In genomic region chr8:83757084-83757607, GRCm38 (mm10) we compare ENCODE assay signal across 22 mouse cellular contexts. TPM values are rescaled to one million over a fixed set of nuclear protein-coding genes. Genes with fewer than 3 reads are reported as not detected.
DNase-seq lines count a peak whose midpoint lies in the region; ATAC-seq and TF ChIP-seq lines count a peak whose summit lies in the region.
"Had no signal": no experiment of that assay in that cellular context is flagged by ENCODE, and none has a peak within 500 bp of the region (broad histone marks: within the 10 kb centered on the region; RNA-seq: fewer than 3 reads in every experiment).

No protein-coding gene starts in this region.

- H3K9me3 ChIP-seq in intestine, embryonic 14.5 days (ENCODE audit: control insufficient read depth, low read length), result peaks cover 5% of the 10 kb centered on the region; the same call in 1 of the 2 replicates
- H3K9me3 ChIP-seq in intestine, postnatal 0 days (ENCODE audit: control insufficient read depth), result no peaks in the 10 kb centered on the region
- no peaks in the 10 kb centered on the region for H3K9me3 ChIP-seq in MEL (replicated peaks; ENCODE audit: insufficient read depth, low read length)
- no peaks in the 10 kb centered on the region for H3K9me3 ChIP-seq in intestine, embryonic 15.5 days
- no peaks in the 10 kb centered on the region; the same call in 1 of the 2 replicates for H3K9me3 ChIP-seq in liver, embryonic 11.5 days (ENCODE audit: control insufficient read depth, low read length)
- H3K9me3 ChIP-seq: embryonic facial prominence, embryonic 12.5 days; G1E; hindbrain, embryonic 15.5 days had no signal

- 65% methylated on average over 6 of the region's 6 CpGs for whole genome bisulfite sequencing in intestine, embryonic 14.5 days
- WGBS in intestine, postnatal 0 days, result 44% methylated on average over 6 of the region's 6 CpGs
- 67% methylated on average over 6 of the region's 6 CpGs for WGBS in intestine, embryonic 15.5 days
- WGBS in liver, embryonic 11.5 days, result 55% methylated on average over 6 of the region's 6 CpGs

- no peak overlapping the region for H3K9ac ChIP-seq in intestine, embryonic 14.5 days (ENCODE audit: low read length)
- H3K9ac ChIP-seq in intestine, postnatal 0 days (ENCODE audit: low read depth, low read length), result no peak overlapping the region
- no peak overlapping the region for H3K9ac ChIP-seq in MEL (ENCODE audit: control insufficient read depth, low read depth, low read length, poor library complexity, severe bottlenecking)
- H3K9ac ChIP-seq in intestine, embryonic 15.5 days, result no peak overlapping the region
- no peak overlapping the region for H3K9ac ChIP-seq in liver, embryonic 11.5 days (ENCODE audit: low read depth, low read length)
- H3K9ac ChIP-seq: embryonic facial prominence, embryonic 12.5 days; forebrain, embryonic 13.5 days; forebrain, postnatal 0 days; heart, embryonic 13.5 days; hindbrain, embryonic 15.5 days had no signal

- DNase-seq in intestine, embryonic 14.5 days (ENCODE audit: low spot score), result no peak
- DNase-seq in MEL (ENCODE audit: low read depth, low spot score), result peak; percentile 49
- DNase-seq in adrenal gland, postnatal 25 days, result no peak
- no peak for DNase-seq in liver, embryonic 11.5 days (ENCODE audit: low spot score)
- DNase-seq in testis, postnatal 10 days (ENCODE audit: low spot score), result no peak
- DNase-seq: adrenal gland, adult 2 months; adrenal gland, postnatal 36 days; cerebellum, adult 8-10 months; cerebellum, postnatal 14 days; embryo, embryonic 11 days; forebrain, postnatal 0 days; gastrocnemius, postnatal 14 days; heart, postnatal 36 days had no signal

- H3K79me2 ChIP-seq in MEL (ENCODE audit: control insufficient read depth, insufficient read depth, low read length, poor library complexity), result no peaks in the 10 kb centered on the region

- no peak overlapping the region for H3K4me2 ChIP-seq in intestine, embryonic 14.5 days (ENCODE audit: low read length)
- H3K4me2 ChIP-seq in intestine, postnatal 0 days (replicated peaks; ENCODE audit: low read depth), result no peak overlapping the region
- H3K4me2 ChIP-seq in intestine, embryonic 15.5 days (replicated peaks), result no peak overlapping the region
- no peak overlapping the region for H3K4me2 ChIP-seq in liver, embryonic 11.5 days
- H3K4me2 ChIP-seq: embryonic facial prominence, embryonic 12.5 days; forebrain, embryonic 13.5 days; heart, embryonic 13.5 days; hindbrain, embryonic 15.5 days had no signal

- no peak for TF ChIP-seq CTCF in intestine, postnatal 0 days (IDR thresholded peaks at IDR 0.05; ENCODE audit: low read depth)
- no peak for TF ChIP-seq CTCF in MEL (IDR thresholded peaks at IDR 0.05 in 2 of 3, conservative IDR thresholded peaks at IDR 0.05 in 1 of 3; ENCODE audit: control insufficient read depth in 1 of 3, insufficient read depth in 1 of 3, low read depth in 2 of 3, low read length in 3 of 3, poor library complexity in 1 of 3, severe bottlenecking in 1 of 3)

- H3K4me1 ChIP-seq in intestine, embryonic 14.5 days (replicated peaks; ENCODE audit: control insufficient read depth, insufficient read depth, low read length), result no peaks in the 10 kb centered on the region
- H3K4me1 ChIP-seq in intestine, postnatal 0 days (replicated peaks; ENCODE audit: control insufficient read depth, insufficient read depth, low read length), result no peaks in the 10 kb centered on the region; the same call in 1 of the 2 replicates
- H3K4me1 ChIP-seq in MEL (ENCODE audit: control insufficient read depth in 1 of 2, insufficient read depth in 2 of 2, low read length in 2 of 2), result no peaks in the 10 kb centered on the region
- no peaks in the 10 kb centered on the region for H3K4me1 ChIP-seq in intestine, embryonic 15.5 days (replicated peaks)
- no peaks in the 10 kb centered on the region for H3K4me1 ChIP-seq in liver, embryonic 11.5 days (replicated peaks; ENCODE audit: control insufficient read depth, insufficient read depth, low read length)
- H3K4me1 ChIP-seq: embryonic facial prominence, embryonic 12.5 days; forebrain, embryonic 13.5 days; hindbrain, embryonic 15.5 days had no signal

- H3K36me3 ChIP-seq in intestine, embryonic 14.5 days (ENCODE audit: control insufficient read depth, insufficient read depth, low read length), result no peaks in the 10 kb centered on the region
- H3K36me3 ChIP-seq in intestine, postnatal 0 days (ENCODE audit: control insufficient read depth, insufficient read depth), result no peaks in the 10 kb centered on the region
- H3K36me3 ChIP-seq in MEL (ENCODE audit: control insufficient read depth in 1 of 2, insufficient read depth in 2 of 2, low read length in 2 of 2), result no peaks in the 10 kb centered on the region
- H3K36me3 ChIP-seq in intestine, embryonic 15.5 days, result no peaks in the 10 kb centered on the region
- no peaks in the 10 kb centered on the region for H3K36me3 ChIP-seq in liver, embryonic 11.5 days (ENCODE audit: control insufficient read depth, insufficient read depth, low read length)
- H3K36me3 ChIP-seq: embryonic facial prominence, embryonic 12.5 days; G1E; heart, embryonic 13.5 days; hindbrain, embryonic 15.5 days had no signal

- ATAC-seq in intestine, embryonic 14.5 days (replicated peaks; ENCODE audit: low FRiP score, low TSS enrichment, low read depth), result peak; percentile 81
- no peak for ATAC-seq in intestine, postnatal 0 days
- peak; percentile 81 for ATAC-seq in intestine, embryonic 15.5 days
- ATAC-seq in liver, embryonic 11.5 days (replicated peaks; ENCODE audit: low FRiP score), result no peak
- ATAC-seq: forebrain, embryonic 13.5 days; forebrain, postnatal 0 days had no signal

- TF ChIP-seq EP300 in MEL (IDR thresholded peaks at IDR 0.05; ENCODE audit: low read depth in 1 of 2, low read length in 2 of 2), result no peak

- no peak for TF ChIP-seq RAD21 in MEL (IDR thresholded peaks at IDR 0.05; ENCODE audit: low read depth, low read length)

- no peak overlapping the region for H3K27ac ChIP-seq in intestine, embryonic 14.5 days (ENCODE audit: low read depth)
- no peak overlapping the region for H3K27ac ChIP-seq in intestine, postnatal 0 days (ENCODE audit: low read depth, low read length)
- no peak overlapping the region for H3K27ac ChIP-seq in MEL (ENCODE audit: control insufficient read depth, low read depth, low read length)
- no peak overlapping the region for H3K27ac ChIP-seq in intestine, embryonic 15.5 days
- no peak overlapping the region for H3K27ac ChIP-seq in liver, embryonic 11.5 days (ENCODE audit: low read depth, low read length)
- H3K27ac ChIP-seq: embryonic facial prominence, embryonic 12.5 days; forebrain, embryonic 13.5 days; heart, embryonic 13.5 days; hindbrain, embryonic 15.5 days had no signal

- H3K4me3 ChIP-seq in intestine, embryonic 14.5 days (ENCODE audit: low read depth, low read length), result no peak overlapping the region
- no peak overlapping the region for H3K4me3 ChIP-seq in intestine, postnatal 0 days (ENCODE audit: low read depth, low read length)
- no peak overlapping the region for H3K4me3 ChIP-seq in MEL (ENCODE audit: control insufficient read depth in 1 of 2, insufficient read depth in 1 of 2, low read depth in 2 of 2, low read length in 2 of 2)
- H3K4me3 ChIP-seq in intestine, embryonic 15.5 days (replicated peaks), result no peak overlapping the region
- H3K4me3 ChIP-seq in liver, embryonic 11.5 days (ENCODE audit: low read depth, low read length), result no peak overlapping the region
- H3K4me3 ChIP-seq: embryonic facial prominence, embryonic 12.5 days; forebrain, embryonic 13.5 days; heart, embryonic 13.5 days; hindbrain, embryonic 15.5 days had no signal

- H3K27me3 ChIP-seq in intestine, embryonic 14.5 days (replicated peaks; ENCODE audit: control insufficient read depth, insufficient read depth, low read length), result no peaks in the 10 kb centered on the region
- H3K27me3 ChIP-seq in intestine, postnatal 0 days (replicated peaks; ENCODE audit: control insufficient read depth, insufficient read depth, low read length), result no peaks in the 10 kb centered on the region
- peaks cover 0 to 2% of the 10 kb centered on the region in 2 experiments; a peak in 2 of 4 replicates for H3K27me3 ChIP-seq in MEL (ENCODE audit: control insufficient read depth in 1 of 2, insufficient read depth in 2 of 2, low read length in 2 of 2)
- no peaks in the 10 kb centered on the region for H3K27me3 ChIP-seq in intestine, embryonic 15.5 days (replicated peaks)
- H3K27me3 ChIP-seq in liver, embryonic 11.5 days (replicated peaks; ENCODE audit: control insufficient read depth, insufficient read depth, low read length), result no peaks in the 10 kb centered on the region
- H3K27me3 ChIP-seq: CH12.LX; embryonic facial prominence, embryonic 12.5 days; forebrain, embryonic 13.5 days; heart, embryonic 13.5 days; hindbrain, embryonic 15.5 days; Patski had no signal

- TF ChIP-seq POLR2A in MEL (IDR thresholded peaks at IDR 0.05; ENCODE audit: control insufficient read depth in 1 of 2, insufficient read depth in 1 of 2, low read depth in 1 of 2, low read length in 2 of 2, poor library complexity in 1 of 2), result no peak

RNA-seq across cellular contexts. Expression of gene Adgre5, which starts 16.0 kb away (rescaled TPM):
- 40.2 and 41.4 TPM in 2 replicates for polyA plus RNA-seq in intestine, embryonic 14.5 days (2014; fragmentation: Nextera tagmentation; extraction: Ambion mirVana)
- polyA plus RNA-seq in intestine, postnatal 0 days (2015; fragmentation: Nextera tagmentation; extraction: Ambion mirVana), result 17.2 and 17.6 TPM in 2 replicates
- 16.1 and 18.5 TPM in 2 replicates for total RNA-seq in MEL (2012; rRNA removed)
- 10 to 100 TPM in 1 of 2 experiments, not detected in 1; 21.4 TPM for polyA plus RNA-seq in MEL (2012; ENCODE audit: insufficient read depth in 1 of 2, insufficient read length in 2 of 2, low read depth in 1 of 2, low replicate concordance in 2 of 2, missing spikeins in 1 of 2)
- polyA plus RNA-seq in intestine, embryonic 15.5 days (2015; fragmentation: Nextera tagmentation; extraction: Ambion mirVana), result 32.3 and 35.4 TPM in 2 replicates
- 28.7 and 40.6 TPM in 2 replicates for total RNA-seq in adrenal gland, postnatal 25 days (2021)
- 16.8 and 17.2 TPM in 2 replicates for polyA plus RNA-seq in liver, embryonic 11.5 days (2014; fragmentation: Nextera tagmentation; extraction: Ambion mirVana)

RNA-seq across cellular contexts. Expression of gene Ddx39, which starts 42.2 kb away (rescaled TPM):
- 220 and 222 TPM in 2 replicates for polyA plus RNA-seq in intestine, embryonic 14.5 days (2014; fragmentation: Nextera tagmentation; extraction: Ambion mirVana)
- polyA plus RNA-seq in intestine, postnatal 0 days (2015; fragmentation: Nextera tagmentation; extraction: Ambion mirVana), result 69.8 and 75.5 TPM in 2 replicates
- 279 and 361 TPM in 2 replicates for total RNA-seq in MEL (2012; rRNA removed)
- 100 to 1,000 TPM; 272 to 304 TPM for polyA plus RNA-seq in MEL (2012; ENCODE audit: insufficient read depth in 1 of 2, insufficient read length in 2 of 2, low read depth in 1 of 2, low replicate concordance in 2 of 2, missing spikeins in 1 of 2)
- polyA plus RNA-seq in intestine, embryonic 15.5 days (2015; fragmentation: Nextera tagmentation; extraction: Ambion mirVana), result 215 and 226 TPM in 2 replicates
- total RNA-seq in adrenal gland, postnatal 25 days (2021), result 25.7 and 29.5 TPM in 2 replicates
- polyA plus RNA-seq in liver, embryonic 11.5 days (2014; fragmentation: Nextera tagmentation; extraction: Ambion mirVana), result 375 and 420 TPM in 2 replicates

RNA-seq across cellular contexts. Expression of gene Pkn1, which starts 58.2 kb away (rescaled TPM):
- 28.5 and 31.5 TPM in 2 replicates for polyA plus RNA-seq in intestine, embryonic 14.5 days (2014; fragmentation: Nextera tagmentation; extraction: Ambion mirVana)
- 37.0 and 40.2 TPM in 2 replicates for polyA plus RNA-seq in intestine, postnatal 0 days (2015; fragmentation: Nextera tagmentation; extraction: Ambion mirVana)
- 33.5 and 37.8 TPM in 2 replicates for total RNA-seq in MEL (2012; rRNA removed)
- 10 to 100 TPM; 41.2 to 73.2 TPM for polyA plus RNA-seq in MEL (2012; ENCODE audit: insufficient read depth in 1 of 2, insufficient read length in 2 of 2, low read depth in 1 of 2, low replicate concordance in 2 of 2, missing spikeins in 1 of 2)
- polyA plus RNA-seq in intestine, embryonic 15.5 days (2015; fragmentation: Nextera tagmentation; extraction: Ambion mirVana), result 34.4 and 35.2 TPM in 2 replicates
- 120 and 146 TPM in 2 replicates for total RNA-seq in adrenal gland, postnatal 25 days (2021)
- polyA plus RNA-seq in liver, embryonic 11.5 days (2014; fragmentation: Nextera tagmentation; extraction: Ambion mirVana), result 23.3 and 24.3 TPM in 2 replicates

Comparison
In these comparisons a context has a peak if more than half of its experiments do, and no peak if none do; other contexts are left out.
1. ATAC-seq: peak in intestine, embryonic 14.5 days (single experiment) and intestine, embryonic 15.5 days (single experiment); none in intestine, postnatal 0 days (single experiment) and liver, embryonic 11.5 days (single experiment).